Mouse (Mus musculus) midbrain, embryonic 11.5 days (tissue): Measurements from ENCODE around the gene Tmem199. TPM values are rescaled to one million over a fixed set of nuclear protein-coding genes. Genes with fewer than 3 reads are reported as not detected.

Experiments used
- ATAC-seq: fragments of 200-750 bp; cut with Nextera tagmentation; 2 replicates; pipeline ENCODE4 v1.8.0; 2017; ENCODE audit warnings: moderate TSS enrichment, moderate library complexity; ENCODE audit not compliant: low FRiP score
- DNase-seq: peaks from one replicate; pipeline ENCODE4 v3.0.0; 2015; ENCODE audit warnings: low spot score; ENCODE audit errors: missing footprints
- H3K27ac ChIP-seq: fragments of 300-500 bp; sonication (generic); 2 replicates; pipeline ENCODE4 v1.5.1; 2014; ENCODE audit warnings: low read depth, low read length
- H3K27me3 ChIP-seq: fragments of 300-500 bp; sonication (generic); 2 replicates; pipeline ENCODE4 v1.6.1; 2014; ENCODE audit warnings: mild to moderate bottlenecking, low read length, moderate library complexity, mixed read lengths; ENCODE audit not compliant: control insufficient read depth, insufficient read depth
- H3K36me3 ChIP-seq: fragments of 300-500 bp; sonication (generic); 2 replicates; pipeline ENCODE4 v1.6.1; 2014; ENCODE audit warnings: mild to moderate bottlenecking, low read length, moderate library complexity, mixed read lengths; ENCODE audit not compliant: control insufficient read depth, insufficient read depth
- H3K4me1 ChIP-seq: fragments of 300-500 bp; sonication (generic); 2 replicates; pipeline ENCODE4 v1.6.1; 2014; ENCODE audit warnings: low read length; ENCODE audit not compliant: control insufficient read depth, insufficient read depth
- H3K4me2 ChIP-seq: fragments of 300-500 bp; sonication (generic); 2 replicates; pipeline ENCODE4 v1.6.1; 2014; ENCODE audit warnings: mild to moderate bottlenecking, moderate library complexity
- H3K4me3 ChIP-seq: fragments of 300-500 bp; sonication (generic); 2 replicates; pipeline ENCODE4 v1.5.1; 2014; ENCODE audit warnings: low read depth, low read length
- H3K9ac ChIP-seq: fragments of 300-500 bp; sonication (generic); 2 replicates; pipeline ENCODE4 v1.6.1; 2014; ENCODE audit warnings: low read length
- H3K9me3 ChIP-seq: fragments of 300-500 bp; sonication (generic); 2 replicates; pipeline ENCODE4 v1.6.1; 2016; ENCODE audit warnings: low read length; ENCODE audit not compliant: control insufficient read depth
- WGBS: fragments of 180-500 bp; shearing (Covaris S2); extraction: QIAGEN DNeasy Blood & Tissue Kit; methylation state at CpG from one replicate; pipeline ENCODE4 v1.1.7; 2014; 5-methylcytosine and 5-hydroxymethylcytosine counted together
- polyA plus RNA-seq: library from polyadenylated mRNA; unstranded; fragments of >200 nt; fragmentation: Nextera tagmentation; extraction: Ambion mirVana; gene quantifications from 2 replicates; pipeline ENCODE4 v1.2.1, GENCODE M21; 2014

The Tmem199 gene
- polyA plus RNA-seq, 1 experiment from 2014 or later: 82.4 TPM

DNA sequence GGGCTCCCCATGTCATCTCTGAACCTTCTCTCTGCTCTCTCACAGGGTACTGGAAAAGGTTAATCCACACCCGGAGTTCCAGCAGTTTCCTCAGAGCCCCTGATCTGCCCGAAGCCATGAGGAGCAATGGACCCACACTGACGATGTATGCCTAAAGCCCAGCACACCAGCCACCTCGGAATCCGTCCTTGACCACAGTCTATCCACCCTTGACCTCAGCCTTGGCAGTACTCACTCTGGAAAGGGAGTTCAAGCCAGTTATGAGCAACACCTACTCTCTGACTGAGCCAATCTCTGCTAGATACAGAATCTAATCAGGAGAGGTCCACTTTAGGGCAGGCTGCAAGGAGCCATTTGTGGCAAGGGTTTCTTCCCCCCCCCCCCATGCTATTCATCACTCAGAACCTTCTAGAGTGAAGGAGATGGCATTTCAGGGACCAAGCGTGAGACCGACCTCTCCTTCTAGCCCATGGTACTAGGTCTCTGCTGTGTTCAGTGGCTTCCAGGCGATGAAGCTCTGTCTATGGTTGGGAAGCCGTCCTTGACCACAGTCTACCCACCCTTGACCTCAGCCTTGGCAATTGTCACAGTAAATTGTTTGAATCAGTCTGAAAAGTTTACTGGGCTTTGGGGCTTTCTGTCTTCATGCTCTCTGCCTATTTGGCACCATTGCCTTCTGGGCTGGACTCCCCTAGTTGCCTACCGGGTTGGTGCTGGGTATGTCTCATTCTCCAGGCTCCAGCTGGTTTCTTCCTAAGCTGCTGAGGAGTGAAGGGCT is 40.5 kb downstream of the Tmem199 start:
- DNase-seq: no peak
- Histone ChIP-seq H3K36me3 (no peaks in the 10 kb centered on the region), H3K4me3 (no peak overlapping the region), H3K4me2 (no peak overlapping the region), H3K9ac (no peak overlapping the region), H3K27me3 (no peaks in the 10 kb centered on the region), H3K4me1 (peaks cover 1% of the 10 kb centered on the region), H3K9me3 (no peaks in the 10 kb centered on the region), H3K27ac (no peak overlapping the region)
- WGBS: 93% methylated on average over 10 of the region's 10 CpGs
- no peak for ATAC-seq

DNA sequence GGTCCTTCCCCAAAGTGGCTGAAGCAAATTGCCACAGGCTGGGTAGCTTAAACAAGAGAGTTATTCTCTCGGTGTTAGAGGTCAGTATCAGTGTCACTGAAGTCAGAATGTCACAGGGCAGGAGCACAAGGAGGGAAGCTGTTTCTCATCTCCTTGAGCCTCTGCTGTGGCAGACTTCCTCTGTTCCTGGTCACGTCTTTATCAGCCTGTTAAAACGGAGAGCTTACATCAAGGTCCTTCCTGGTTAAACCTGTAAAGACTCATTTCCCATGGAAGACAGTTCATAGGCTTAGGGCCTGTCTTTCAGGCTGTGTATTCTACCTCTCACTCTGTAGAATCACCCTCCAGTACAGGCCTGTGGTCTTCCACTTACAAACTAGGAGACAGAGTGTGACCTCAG is 44.0 kb downstream of the Tmem199 start:
- no peak for ATAC-seq
- Histone ChIP-seq H3K36me3 (no peaks in the 10 kb centered on the region), H3K4me1 (peaks cover 11% of the 10 kb centered on the region), H3K27me3 (no peaks in the 10 kb centered on the region), H3K9me3 (no peaks in the 10 kb centered on the region), H3K4me2 (no peak overlapping the region), H3K27ac (no peak overlapping the region), H3K4me3 (no peak overlapping the region), H3K9ac (no peak overlapping the region)
- no peak for DNase-seq
- WGBS: 73% methylated on average over 3 of the region's 3 CpGs

DNA sequence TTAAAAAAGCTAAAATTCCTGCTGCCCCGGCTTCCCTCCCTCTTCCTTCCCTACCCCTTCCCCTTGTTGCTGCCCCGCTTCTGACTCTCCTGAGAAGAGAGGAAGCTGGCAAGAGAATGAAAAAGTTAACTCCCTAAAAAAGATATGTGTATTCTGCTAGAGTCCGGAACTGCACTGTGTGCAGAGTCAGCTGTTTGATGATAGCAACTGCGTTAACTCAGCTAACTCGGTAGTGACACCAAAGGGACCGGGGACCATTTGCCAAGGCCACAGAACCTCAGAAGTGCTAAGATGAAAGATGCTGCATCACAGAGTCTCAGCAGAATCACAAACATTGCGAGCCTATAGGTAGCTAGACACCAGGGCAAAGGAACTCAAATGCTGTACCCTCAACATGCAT is 44.5 kb downstream of the Tmem199 start:
- no peaks in the 10 kb centered on the region for H3K36me3 ChIP-seq
- H3K4me1 ChIP-seq: peaks cover 11% of the 10 kb centered on the region
- WGBS: 95% methylated on average over 7 of the region's 7 CpGs
- no peak overlapping the region for H3K27ac ChIP-seq
- H3K4me3 ChIP-seq: no peak overlapping the region
- H3K27me3 ChIP-seq: no peaks in the 10 kb centered on the region
- no peak for ATAC-seq
- DNase-seq: no peak
- H3K4me2 ChIP-seq: no peak overlapping the region
- no peaks in the 10 kb centered on the region for H3K9me3 ChIP-seq
- no peak overlapping the region for H3K9ac ChIP-seq

DNA sequence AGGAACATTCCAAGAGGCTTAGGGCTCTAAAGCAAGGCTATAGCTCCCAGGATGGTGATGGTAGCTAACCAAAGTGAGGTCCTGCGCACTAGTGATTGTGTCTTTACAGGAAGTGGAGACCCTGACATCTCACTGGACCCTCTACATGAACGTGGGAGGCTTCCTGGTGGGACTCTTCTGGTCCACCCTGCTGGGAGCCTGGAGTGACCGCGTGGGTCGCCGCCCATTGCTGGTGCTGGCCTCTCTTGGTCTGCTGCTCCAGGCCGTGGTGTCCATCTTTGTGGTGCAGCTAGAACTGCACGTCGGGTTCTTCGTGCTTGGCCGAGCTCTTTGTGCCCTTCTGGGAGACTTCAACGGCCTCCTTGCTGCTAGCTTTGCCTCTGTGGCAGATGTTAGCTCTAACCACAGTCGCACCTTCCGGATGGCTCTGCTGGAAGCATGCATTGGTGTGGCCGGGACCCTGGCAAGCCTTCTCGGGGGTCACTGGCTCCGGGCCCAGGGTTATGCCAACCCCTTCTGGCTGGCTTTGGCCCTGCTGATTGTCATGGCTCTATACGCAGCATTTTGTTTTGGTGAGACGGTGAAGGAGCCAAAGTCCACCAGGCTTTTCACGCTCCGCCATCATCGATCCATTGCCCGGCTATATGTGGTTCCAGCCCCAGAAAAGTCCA is 45.6 kb downstream of the Tmem199 start:
- Histone ChIP-seq H3K9me3 (no peaks in the 10 kb centered on the region), H3K4me2 (peak overlapping the region; percentile 90), H3K36me3 (no peaks in the 10 kb centered on the region), H3K9ac (peak overlapping the region; percentile 91), H3K4me1 (peaks cover 11% of the 10 kb centered on the region), H3K27me3 (no peaks in the 10 kb centered on the region), H3K4me3 (peak overlapping the region; percentile 73), H3K27ac (no peak overlapping the region)
- ATAC-seq (peak; percentile 21; the same call in 1 of the 2 replicates), DNase-seq (peak; percentile 84)
- WGBS: 56% methylated on average over 23 of the region's 23 CpGs

DNA sequence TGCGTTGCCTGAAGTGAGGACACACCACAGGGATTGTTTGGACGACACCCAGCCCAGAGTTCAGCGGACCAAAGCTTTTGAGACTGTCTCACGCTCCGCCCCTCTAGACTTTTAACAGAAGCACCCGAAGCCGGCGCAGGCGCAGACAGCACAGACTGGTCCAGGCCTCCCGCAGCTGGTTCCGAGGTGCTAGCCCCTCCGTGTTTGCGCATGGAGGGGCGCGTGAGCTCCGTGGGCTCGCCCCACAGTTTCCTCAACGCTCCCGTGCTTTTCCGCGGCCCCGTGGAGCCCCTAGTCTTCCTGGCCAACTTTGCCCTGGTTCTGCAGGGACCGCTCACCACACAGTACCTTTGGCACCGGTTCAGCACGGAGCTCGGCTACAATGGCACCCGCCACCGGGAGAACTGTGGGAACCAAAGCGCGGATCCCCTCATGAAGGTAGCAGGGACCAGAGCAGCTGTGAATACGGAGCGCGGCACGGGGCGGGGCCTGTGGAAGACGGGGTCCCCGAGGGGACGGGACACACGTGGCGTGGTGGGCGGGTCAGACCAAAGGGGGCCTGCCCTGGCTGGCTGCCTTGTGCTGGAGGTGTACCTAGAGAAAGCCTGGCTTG is 46.3 kb downstream of the Tmem199 start, which contains the start of gene Slc46a1:
Gene Slc46a1 (plus strand): TSS at position 130 of the 613 bp plus-strand sequence.
- ATAC-seq (peak; percentile 95), DNase-seq (peak; percentile 96)
- Histone ChIP-seq H3K4me1 (peaks cover 11% of the 10 kb centered on the region), H3K9me3 (no peaks in the 10 kb centered on the region), H3K4me3 (peak within 1 kb of the TSS; percentile 73), H3K36me3 (no peaks in the 10 kb centered on the region), H3K27me3 (no peaks in the 10 kb centered on the region), H3K9ac (peak within 1 kb of the TSS; percentile 91), H3K4me2 (peak within 1 kb of the TSS; percentile 90), H3K27ac (peak within 1 kb of the TSS; percentile 75)
- WGBS: under 1% methylated on average over 41 of the region's 41 CpGs

DNA sequence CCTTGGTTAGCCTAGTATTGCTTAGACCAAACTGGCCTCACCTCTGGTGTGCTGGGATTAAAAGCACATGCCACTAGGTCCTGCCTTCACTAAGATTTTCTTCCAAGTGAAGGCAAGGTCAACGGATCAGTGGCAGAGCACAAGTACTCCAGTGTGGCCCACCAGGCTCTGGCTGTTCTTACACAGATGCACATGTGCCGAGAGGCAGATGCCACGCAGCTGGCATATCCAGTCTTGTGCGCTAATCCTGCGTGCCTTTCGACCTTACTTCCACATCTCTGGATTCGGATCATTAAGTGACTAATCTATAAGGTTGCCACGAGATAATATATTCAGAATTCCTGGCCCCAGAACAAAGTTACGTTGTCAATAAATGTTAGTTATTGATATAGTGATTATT is 46.9 kb downstream of the Tmem199 start:
- H3K9me3 ChIP-seq: no peaks in the 10 kb centered on the region
- H3K4me1 ChIP-seq: peaks cover 11% of the 10 kb centered on the region
- H3K36me3 ChIP-seq: no peaks in the 10 kb centered on the region
- DNase-seq (no peak), ATAC-seq (peak; percentile 66)
- H3K9ac ChIP-seq: peak overlapping the region; percentile 91
- peak overlapping the region; percentile 73 for H3K4me3 ChIP-seq
- H3K27ac ChIP-seq: no peak overlapping the region
- no peaks in the 10 kb centered on the region for H3K27me3 ChIP-seq
- H3K4me2 ChIP-seq: peak overlapping the region; percentile 90
- 35% methylated on average over 9 of the region's 9 CpGs for WGBS

DNA sequence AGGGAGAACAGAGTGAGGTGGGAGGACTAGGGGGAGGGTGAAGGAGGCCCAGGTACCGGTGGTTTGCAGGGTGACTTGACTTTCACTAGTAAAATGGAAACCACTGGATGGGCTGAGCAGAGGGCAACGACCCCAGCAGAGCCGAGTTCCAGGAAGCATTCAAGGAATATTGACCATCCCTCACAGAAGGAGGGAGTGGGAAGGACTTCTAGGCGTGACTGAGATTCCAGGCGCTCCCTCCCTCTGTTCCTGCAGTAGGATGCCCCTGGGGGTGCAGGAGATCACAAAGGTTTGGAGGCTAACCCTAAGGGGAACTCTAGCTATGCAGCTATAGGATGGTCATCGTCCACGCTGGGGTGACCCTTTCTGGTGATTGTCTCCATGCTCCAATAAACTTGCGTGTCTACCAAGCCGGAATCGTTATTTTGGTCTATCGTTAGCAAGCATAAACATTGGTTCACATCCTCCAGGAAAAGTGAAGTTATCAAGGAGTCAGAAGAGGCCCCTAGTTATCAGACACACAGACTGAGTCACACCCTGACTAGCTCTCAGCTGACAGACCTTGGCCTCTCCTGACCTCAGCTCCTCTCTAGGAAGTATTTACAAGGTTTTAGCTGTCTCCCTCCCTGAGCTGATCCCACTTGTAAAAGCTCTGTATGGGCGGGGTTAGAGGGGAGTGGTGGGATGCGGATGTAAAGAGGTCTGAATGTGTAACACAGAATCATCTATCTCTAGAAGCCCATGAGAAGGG is 48.5 kb downstream of the Tmem199 start:
- H3K9ac ChIP-seq: no peak overlapping the region
- H3K9me3 ChIP-seq: no peaks in the 10 kb centered on the region
- DNase-seq (no peak), ATAC-seq (no peak)
- no peak overlapping the region for H3K4me3 ChIP-seq
- no peak overlapping the region for H3K27ac ChIP-seq
- 75% methylated on average over 13 of the region's 13 CpGs for WGBS
- no peak overlapping the region for H3K4me2 ChIP-seq
- no peaks in the 10 kb centered on the region for H3K27me3 ChIP-seq
- H3K36me3 ChIP-seq: no peaks in the 10 kb centered on the region
- H3K4me1 ChIP-seq: peaks cover 11% of the 10 kb centered on the region

DNA sequence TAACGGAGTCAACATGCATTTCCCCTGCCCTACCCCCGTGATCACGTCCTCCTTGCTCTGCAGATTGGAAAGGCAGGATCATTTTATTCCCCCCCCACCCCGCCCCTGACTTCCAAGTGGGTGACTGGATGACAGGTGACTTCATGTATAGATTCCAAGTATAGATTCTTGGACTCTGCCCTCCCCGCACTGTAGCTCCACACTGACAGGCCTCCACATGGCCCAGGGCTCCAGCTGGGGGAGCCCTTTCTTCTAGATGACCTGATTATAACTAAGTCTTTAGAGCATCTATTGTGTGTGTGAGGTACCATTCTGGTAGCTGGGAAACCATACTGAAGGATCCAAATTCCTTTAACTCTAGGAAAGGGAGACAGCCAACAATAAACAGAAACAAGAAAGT is 49.3 kb downstream of the Tmem199 start:
- WGBS: 81% methylated on average over 5 of the region's 5 CpGs
- DNase-seq (no peak), ATAC-seq (no peak)
- Histone ChIP-seq H3K27ac (no peak overlapping the region), H3K27me3 (no peaks in the 10 kb centered on the region), H3K9me3 (no peaks in the 10 kb centered on the region), H3K36me3 (no peaks in the 10 kb centered on the region), H3K9ac (no peak overlapping the region), H3K4me2 (no peak overlapping the region), H3K4me3 (no peak overlapping the region), H3K4me1 (peaks cover 11% of the 10 kb centered on the region)
